ENCODE assay signal across 17 mouse cellular contexts in genomic region chr14:105630444-105630843, GRCm38 (mm10).
DNase-seq lines count a peak whose midpoint lies in the region; ATAC-seq and TF ChIP-seq lines count a peak whose summit lies in the region.
"Had no signal": no experiment of that assay in that cellular context is flagged by ENCODE, and none has a peak within 500 bp of the region (broad histone marks: within the 10 kb centered on the region; RNA-seq: fewer than 3 reads in every experiment).

No protein-coding gene starts in this region.

- WGBS in hindbrain, embryonic 15.5 days, result 35% methylated on average over 5 of the region's 5 CpGs
- 49% methylated on average over 5 of the region's 5 CpGs for WGBS in neural tube, embryonic 15.5 days

- H3K9me3 ChIP-seq in hindbrain, embryonic 15.5 days, result no peaks in the 10 kb centered on the region
- H3K9me3 ChIP-seq in neural tube, embryonic 15.5 days (replicated peaks), result no peaks in the 10 kb centered on the region
- H3K9me3 ChIP-seq: kidney, embryonic 15.5 days; limb, embryonic 10.5 days; liver, embryonic 12.5 days; lung, embryonic 15.5 days had no signal

- no peak for TF ChIP-seq CTCF in left cerebral cortex, adult 2 months (IDR thresholded peaks at IDR 0.05)
- TF ChIP-seq CTCF in gastrocnemius, adult 2 months (IDR thresholded peaks at IDR 0.05), result no peak

- intact Hi-C loops in left cerebral cortex, adult 2 months (cut with DNase I), result loop anchor here (2.0 to 10.0 kb wide), 4 partner anchors 33 to 296 kb away; no protein-coding TSS in a partner anchor
- intact Hi-C loops in gastrocnemius, adult 2 months (cut with DNase I), result no loop called here

- peak; percentile 14 for DNase-seq in cerebellum, adult 9-10 months
- no peak for DNase-seq in cerebellum, adult 11 months
- DNase-seq in left cerebral cortex, adult 2 months (ENCODE audit: extremely low spot score in 1 of 2, low spot score in 2 of 2), result no peak
- no peak for DNase-seq in left cerebral cortex, adult 8-10 months (ENCODE audit: low spot score in 2 of 2)
- DNase-seq in embryo, embryonic 9.5 days (ENCODE audit: extremely low spot score), result no peak
- DNase-seq in gastrocnemius, adult 2 months, result no peak
- DNase-seq: adrenal gland, adult 8-10 months; heart, adult 2 months; thymus, postnatal 14 days had no signal

- H3K4me1 ChIP-seq in hindbrain, embryonic 15.5 days (replicated peaks), result peaks cover 26% of the 10 kb centered on the region
- H3K4me1 ChIP-seq in neural tube, embryonic 15.5 days, result peaks cover 7% of the 10 kb centered on the region; the same call in 1 of the 2 replicates
- H3K4me1 ChIP-seq: liver, embryonic 12.5 days; lung, embryonic 15.5 days had no signal

- H3K27ac ChIP-seq in left cerebral cortex, adult 2 months, result peak overlapping the region; percentile 90
- peak overlapping the region; percentile 79 for H3K27ac ChIP-seq in hindbrain, embryonic 15.5 days (replicated peaks)
- no peak overlapping the region; the same call in 1 of the 2 replicates for H3K27ac ChIP-seq in neural tube, embryonic 15.5 days (replicated peaks)
- H3K27ac ChIP-seq in gastrocnemius, adult 2 months, result no peak overlapping the region
- H3K27ac ChIP-seq: heart, adult 2 months; kidney, embryonic 15.5 days; limb, embryonic 10.5 days; liver, embryonic 12.5 days; lung, embryonic 15.5 days had no signal

- no peak overlapping the region for H3K9ac ChIP-seq in hindbrain, embryonic 15.5 days
- H3K9ac ChIP-seq in neural tube, embryonic 15.5 days (replicated peaks), result no peak overlapping the region
- H3K9ac ChIP-seq: kidney, embryonic 15.5 days; liver, embryonic 12.5 days; lung, embryonic 15.5 days had no signal

- H3K4me2 ChIP-seq in hindbrain, embryonic 15.5 days, result peak overlapping the region; percentile 40
- peak overlapping the region; percentile 36 for H3K4me2 ChIP-seq in neural tube, embryonic 15.5 days
- H3K4me2 ChIP-seq: kidney, embryonic 15.5 days; liver, embryonic 12.5 days; lung, embryonic 15.5 days had no signal

- no peaks in the 10 kb centered on the region for H3K36me3 ChIP-seq in hindbrain, embryonic 15.5 days
- H3K36me3 ChIP-seq in neural tube, embryonic 15.5 days, result no peaks in the 10 kb centered on the region
- H3K36me3 ChIP-seq: kidney, embryonic 15.5 days; limb, embryonic 10.5 days; liver, embryonic 12.5 days; lung, embryonic 15.5 days had no signal

- H3K4me3 ChIP-seq in left cerebral cortex, adult 2 months, result no peak overlapping the region
- H3K4me3 ChIP-seq in hindbrain, embryonic 15.5 days, result no peak overlapping the region
- H3K4me3 ChIP-seq in neural tube, embryonic 15.5 days (replicated peaks), result no peak overlapping the region
- no peak overlapping the region for H3K4me3 ChIP-seq in gastrocnemius, adult 2 months
- H3K4me3 ChIP-seq: erythroblast, embryonic 14.5 days; heart, adult 2 months; kidney, embryonic 15.5 days; limb, embryonic 10.5 days; liver, embryonic 12.5 days; lung, embryonic 15.5 days; myocyte had no signal

- peak; percentile 32; the same call in 1 of the 2 replicates for ATAC-seq in hindbrain, embryonic 15.5 days (ENCODE audit: low FRiP score, low read depth)
- ATAC-seq in neural tube, embryonic 15.5 days (ENCODE audit: low FRiP score), result no peak
- ATAC-seq: liver, embryonic 12.5 days had no signal

- H3K27me3 ChIP-seq in hindbrain, embryonic 15.5 days, result no peaks in the 10 kb centered on the region
- H3K27me3 ChIP-seq in neural tube, embryonic 15.5 days (replicated peaks), result no peaks in the 10 kb centered on the region
- H3K27me3 ChIP-seq: kidney, embryonic 15.5 days; liver, embryonic 12.5 days; lung, embryonic 15.5 days had no signal

Comparison
In these comparisons a context has a peak if more than half of its experiments do, and no peak if none do; other contexts are left out.
1. H3K27ac ChIP-seq: peak in left cerebral cortex, adult 2 months (single experiment) and hindbrain, embryonic 15.5 days (single experiment); none in neural tube, embryonic 15.5 days (single experiment) and gastrocnemius, adult 2 months (single experiment).